Mouse (Mus musculus): ENCODE data around the gene Kirrel2.

GRCm38 (mm10) chr7:30490957-30491307 lies 33.4 kb upstream of the Kirrel2 start:
- TF ChIP-seq CTCF (IDR thresholded peaks at IDR 0.05; ENCODE audit: control insufficient read depth, insufficient read depth, insufficient read length): no peak
- TF ChIP-seq MAX (IDR thresholded peaks at IDR 0.05): no peak
- TF ChIP-seq CEBPB (IDR thresholded peaks at IDR 0.05; ENCODE audit: low read depth): no peak
- TF ChIP-seq USF1 (IDR thresholded peaks at IDR 0.05; ENCODE audit: low read depth): no peak
